Mouse (Mus musculus) limb, embryonic 14.5 days (tissue): ENCODE measurements around the gene Med16. TPM values are rescaled to one million over a fixed set of nuclear protein-coding genes. Genes with fewer than 3 reads are reported as not detected.

ENCODE experiments used
- ATAC-seq: fragments of 200-750 bp; cut with Nextera tagmentation; 2 replicates; pipeline ENCODE4 v1.8.0; 2017; ENCODE audit warnings: low read depth, moderate number of reproducible peaks, moderate TSS enrichment; ENCODE audit not compliant: low FRiP score
- DNase-seq: peaks from one replicate; pipeline ENCODE4 v3.0.0-alpha.2; 2015; ENCODE audit warnings: low spot score
- H3K27ac ChIP-seq: fragments of 300-500 bp; sonication (generic); replicated peaks from 2 replicates; pipeline ENCODE4 v1.5.1; 2014; ENCODE audit warnings: low read depth, mild to moderate bottlenecking, low read length, moderate library complexity, mixed read lengths
- H3K27me3 ChIP-seq: fragments of 300-500 bp; sonication (generic); 2 replicates; pipeline ENCODE4 v1.6.1; 2014; ENCODE audit warnings: low read length, mixed read lengths; ENCODE audit not compliant: control insufficient read depth, insufficient read depth
- H3K36me3 ChIP-seq: fragments of 300-500 bp; sonication (generic); 2 replicates; pipeline ENCODE4 v1.6.1; 2014; ENCODE audit warnings: mild to moderate bottlenecking, low read length, moderate library complexity, mixed read lengths; ENCODE audit not compliant: control insufficient read depth, insufficient read depth
- H3K4me1 ChIP-seq: fragments of 300-500 bp; sonication (generic); 2 replicates; pipeline ENCODE4 v1.6.1; 2014; ENCODE audit warnings: antibody characterized with exemption, low read length, mixed read lengths; ENCODE audit not compliant: control insufficient read depth, insufficient read depth
- H3K4me2 ChIP-seq: fragments of 300-500 bp; sonication (generic); replicated peaks from 2 replicates; pipeline ENCODE4 v1.6.1; 2014; ENCODE audit warnings: low read depth, mild to moderate bottlenecking, low read length, moderate library complexity; ENCODE audit not compliant: severe bottlenecking
- H3K4me3 ChIP-seq: fragments of 300-500 bp; sonication (generic); replicated peaks from 2 replicates; pipeline ENCODE4 v1.5.1; 2014; ENCODE audit warnings: low read length
- H3K9ac ChIP-seq: fragments of 300-500 bp; sonication (generic); 2 replicates; pipeline ENCODE4 v1.6.1; 2014; ENCODE audit warnings: mild to moderate bottlenecking, low read depth, low read length, moderate library complexity; ENCODE audit not compliant: severe bottlenecking
- H3K9me3 ChIP-seq: fragments of 300-500 bp; sonication (generic); 2 replicates; pipeline ENCODE4 v1.6.1; 2016; ENCODE audit warnings: low read length; ENCODE audit not compliant: control insufficient read depth
- POLR2A ChIP-seq: fragments of 200-500 bp; IDR thresholded peaks from 2 replicates; pipeline ENCODE4 v1.8.0; 2012; ENCODE audit warnings: inconsistent platforms, mild to moderate bottlenecking, moderate library complexity, borderline replicate concordance; ENCODE audit not compliant: insufficient read depth, insufficient read length; ENCODE audit errors: extremely low read depth
- WGBS: fragments of 180-500 bp; shearing (Covaris S2); extraction: QIAGEN DNeasy Blood & Tissue Kit; methylation state at CpG from one replicate; pipeline ENCODE4 v1.1.7; 2014; 5-methylcytosine and 5-hydroxymethylcytosine counted together
- polyA plus RNA-seq, 2 experiments: library from polyadenylated mRNA; depleted of rRNA in 1 of 2; stranded (reverse) in 1 of 2; unstranded in 1 of 2; fragments of >200 nt; fragmentation: Nextera tagmentation in 1 of 2; extraction: Ambion mirVana in 1 of 2; gene quantifications; 2 replicates each; pipeline versions ENCODE4 v1.2.1 to v1.2.3; 2012 to 2014

Med16 gene
- polyA plus RNA-seq, 2 experiments, result 33.4 to 54.6 TPM

GRCm38 (mm10) chr10:79874290-79874862 lies 34.3 kb downstream of the Med16 start, which contains the start of the genes Prtn3 and Plppr3:
TSS of gene Prtn3 (plus strand) at chr10:79874476.
TSS of gene Plppr3 (minus strand) at chr10:79874634.
- Histone ChIP-seq H3K36me3 (peaks cover 23% of the 10 kb centered on the region), H3K9ac (peak within 1 kb of the TSS; percentile 88), H3K4me2 (peak within 1 kb of the TSS; percentile 72), H3K27me3 (no peaks in the 10 kb centered on the region), H3K27ac (peak within 1 kb of the TSS; percentile 75), H3K4me1 (peaks cover 16% of the 10 kb centered on the region; the same call in 1 of the 2 replicates), H3K4me3 (peak within 1 kb of the TSS; percentile 58), H3K9me3 (no peaks in the 10 kb centered on the region)
- DNase-seq, result peak; percentile 55
- WGBS, result 0% methylated on average over 34 of the region's 57 CpGs
- TF ChIP-seq POLR2A, result peak; percentile 88; the same call in 1 of the 2 replicates
- peak; percentile 90 for ATAC-seq

- Histone ChIP-seq H3K4me3 (peak overlapping the region; percentile 58), H3K4me1 (peaks cover 16% of the 10 kb centered on the region; the same call in 1 of the 2 replicates), H3K27ac (peak overlapping the region; percentile 75), H3K36me3 (peaks cover 29% of the 10 kb centered on the region), H3K9me3 (no peaks in the 10 kb centered on the region), H3K9ac (peak overlapping the region; percentile 88), H3K27me3 (no peaks in the 10 kb centered on the region), H3K4me2 (peak overlapping the region; percentile 72)
- DNase-seq (no peak), ATAC-seq (no peak; the same call in 1 of the 2 replicates)
- under 1% methylated on average over 26 of the region's 26 CpGs for whole genome bisulfite sequencing
- TF ChIP-seq POLR2A, result no peak
Measured at GRCm38 (mm10) chr10:79873715-79874289, 34.9 kb downstream of the Med16 start.

- Histone ChIP-seq H3K27ac (0 out of 2 replicates have a peak overlapping the region, but pooled peaks have one; percentile 75), H3K9me3 (no peaks in the 10 kb centered on the region), H3K36me3 (peaks cover 29% of the 10 kb centered on the region), H3K4me2 (peak overlapping the region; percentile 72), H3K4me3 (peak overlapping the region; percentile 58), H3K4me1 (peaks cover 16% of the 10 kb centered on the region; the same call in 1 of the 2 replicates), H3K9ac (peak overlapping the region; percentile 88), H3K27me3 (no peaks in the 10 kb centered on the region)
- DNase-seq (no peak), ATAC-seq (no peak)
- WGBS, result 11% methylated on average over 6 of the region's 6 CpGs
- TF ChIP-seq POLR2A, result no peak
Measured at GRCm38 (mm10) chr10:79873313-79873712, 35.4 kb downstream of the Med16 start.

DNA sequence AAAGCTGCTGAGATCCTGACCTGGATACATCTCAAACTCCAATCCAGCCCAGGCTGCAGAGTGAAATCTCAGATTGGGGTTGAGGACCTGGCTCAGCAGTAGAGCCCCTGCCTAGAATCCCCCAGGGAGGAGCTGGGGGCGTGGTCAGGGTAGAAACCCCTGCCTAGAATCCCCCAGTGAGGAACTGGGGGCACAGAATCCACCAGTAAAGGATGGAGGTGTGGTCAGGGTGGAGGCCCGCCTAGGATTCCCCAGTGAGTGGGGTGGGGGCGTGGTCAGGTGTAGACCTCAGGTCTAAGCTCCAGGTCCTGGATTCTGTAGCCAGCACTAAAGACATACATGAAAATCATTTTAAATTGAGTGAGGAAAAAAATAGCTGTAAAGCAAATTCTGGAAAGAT lies 35.9 kb downstream of the Med16 start:
- H3K9ac ChIP-seq, result peak overlapping the region; percentile 88; the same call in 1 of the 2 replicates
- H3K4me3 ChIP-seq, result peak overlapping the region; percentile 58
- no peak for TF ChIP-seq POLR2A
- DNase-seq (no peak), ATAC-seq (no peak)
- H3K27me3 ChIP-seq, result no peaks in the 10 kb centered on the region
- peak overlapping the region; percentile 72 for H3K4me2 ChIP-seq
- peaks cover 16% of the 10 kb centered on the region; the same call in 1 of the 2 replicates for H3K4me1 ChIP-seq
- H3K9me3 ChIP-seq, result no peaks in the 10 kb centered on the region
- H3K27ac ChIP-seq, result no peak overlapping the region
- WGBS, result 49% methylated on average over 3 of the region's 3 CpGs
- H3K36me3 ChIP-seq, result peaks cover 29% of the 10 kb centered on the region

DNA sequence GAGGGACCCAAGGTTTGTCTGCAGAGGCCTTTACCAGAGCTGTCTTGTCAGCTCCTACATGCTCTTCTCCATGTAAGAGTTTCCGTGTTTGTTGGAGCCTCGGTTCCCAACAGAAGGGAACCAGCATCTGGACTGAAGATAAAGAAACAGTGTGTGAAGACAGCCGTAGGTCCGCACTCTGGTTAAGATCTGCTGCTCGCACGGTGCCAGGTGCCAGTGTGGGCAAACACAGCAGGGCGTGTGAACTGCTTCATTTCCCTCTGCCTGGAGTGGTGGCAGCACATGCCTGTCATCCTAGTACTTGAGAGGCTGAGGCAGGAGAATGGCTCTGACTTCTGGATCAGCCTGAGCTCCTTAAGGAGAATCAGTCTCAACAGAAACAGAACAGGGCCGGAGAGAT lies 36.9 kb downstream of the Med16 start:
- Histone ChIP-seq H3K9ac (no peak overlapping the region), H3K4me3 (no peak overlapping the region), H3K27me3 (no peaks in the 10 kb centered on the region), H3K27ac (no peak overlapping the region), H3K36me3 (peaks cover 36% of the 10 kb centered on the region), H3K4me2 (no peak overlapping the region), H3K9me3 (no peaks in the 10 kb centered on the region), H3K4me1 (peaks cover 16% of the 10 kb centered on the region; the same call in 1 of the 2 replicates)
- no peak for TF ChIP-seq POLR2A
- ATAC-seq (no peak), DNase-seq (no peak)
- WGBS, result 94% methylated on average over 8 of the region's 8 CpGs
